In genomic region chr11:87592354-87592695, GRCm38 (mm10) we compare ENCODE assay signal across 8 mouse cellular contexts. TPM values are rescaled to one million over a fixed set of nuclear protein-coding genes. Genes with fewer than 3 reads are reported as not detected.
DNase-seq lines count a peak whose midpoint lies in the region; ATAC-seq and TF ChIP-seq lines count a peak whose summit lies in the region.

No protein-coding gene starts in this region.

- H3K36me3 ChIP-seq in heart, embryonic 13.5 days: peaks cover 19% of the 10 kb centered on the region
- H3K36me3 ChIP-seq in G1E (replicated peaks): peaks cover 55% of the 10 kb centered on the region
- H3K36me3 ChIP-seq in hindbrain, embryonic 10.5 days: peaks cover 23% of the 10 kb centered on the region
- peaks cover 34% of the 10 kb centered on the region for H3K36me3 ChIP-seq in megakaryocyte, embryonic 14.5 days (replicated peaks; ENCODE audit: low read length)

- peaks cover 56% of the 10 kb centered on the region for H3K4me1 ChIP-seq in heart, embryonic 13.5 days
- peaks cover 64% of the 10 kb centered on the region for H3K4me1 ChIP-seq in G1E (ENCODE audit: insufficient read depth, low read depth, low read length)
- peaks cover 76% of the 10 kb centered on the region for H3K4me1 ChIP-seq in hindbrain, embryonic 10.5 days (replicated peaks)
- H3K4me1 ChIP-seq in megakaryocyte, embryonic 14.5 days: peaks cover 78% of the 10 kb centered on the region

- no peak for TF ChIP-seq CTCF in G1E (IDR thresholded peaks at IDR 0.05; ENCODE audit: low read depth, low read length)

- peak overlapping the region; percentile 90 for H3K9ac ChIP-seq in heart, embryonic 13.5 days

- ATAC-seq in heart, embryonic 13.5 days (ENCODE audit: extremely low read depth, insufficient number of reproducible peaks, low FRiP score, low TSS enrichment): no peak
- ATAC-seq in G1E (ENCODE audit: extremely low read depth, insufficient number of reproducible peaks, low FRiP score, poor library complexity, severe bottlenecking): no peak

- DNase-seq in heart, postnatal 4 days: no peak
- no peak for DNase-seq in G1E (ENCODE audit: low spot score)
- DNase-seq in hindbrain, embryonic 10.5 days (ENCODE audit: low spot score): no peak
- no peak for DNase-seq in thymus, postnatal 36 days
- no peak for DNase-seq in kidney, postnatal 4 days
- DNase-seq in layer of hippocampus, postnatal 10 days (ENCODE audit: low spot score in 2 of 2): no peak

- no peaks in the 10 kb centered on the region for H3K9me3 ChIP-seq in heart, embryonic 13.5 days
- no peaks in the 10 kb centered on the region for H3K9me3 ChIP-seq in G1E (replicated peaks)
- H3K9me3 ChIP-seq in hindbrain, embryonic 10.5 days: no peaks in the 10 kb centered on the region
- no peaks in the 10 kb centered on the region for H3K9me3 ChIP-seq in megakaryocyte, embryonic 14.5 days

- peak overlapping the region; percentile 88 for H3K4me3 ChIP-seq in heart, embryonic 13.5 days
- peak overlapping the region; percentile 73 for H3K4me3 ChIP-seq in G1E (ENCODE audit: low read depth, low read length)
- H3K4me3 ChIP-seq in hindbrain, embryonic 10.5 days: peak overlapping the region; percentile 81
- H3K4me3 ChIP-seq in megakaryocyte, embryonic 14.5 days (replicated peaks): peak overlapping the region; percentile 95

- no peaks in the 10 kb centered on the region for H3K27me3 ChIP-seq in heart, embryonic 13.5 days (replicated peaks)
- no peaks in the 10 kb centered on the region for H3K27me3 ChIP-seq in G1E (ENCODE audit: insufficient read depth, low read length)
- H3K27me3 ChIP-seq in hindbrain, embryonic 10.5 days (ENCODE audit: insufficient read depth, poor library complexity, severe bottlenecking): no peaks in the 10 kb centered on the region
- H3K27me3 ChIP-seq in megakaryocyte, embryonic 14.5 days (replicated peaks): no peaks in the 10 kb centered on the region

- under 1% methylated on average over 15 of the region's 15 CpGs for WGBS in heart, embryonic 13.5 days
- WGBS in hindbrain, embryonic 10.5 days: under 1% methylated on average over 15 of the region's 15 CpGs

- peak overlapping the region; percentile 91 for H3K4me2 ChIP-seq in heart, embryonic 13.5 days

- H3K27ac ChIP-seq in heart, embryonic 13.5 days (replicated peaks): peak overlapping the region; percentile 88
- H3K27ac ChIP-seq in hindbrain, embryonic 10.5 days: peak overlapping the region; percentile 92

RNA-seq across cellular contexts. Expression of gene Mtmr4, which starts 0.4 kb away (rescaled TPM):
- polyA plus RNA-seq in heart, embryonic 13.5 days (2015; fragmentation: Nextera tagmentation; extraction: Ambion mirVana): 14.1 and 14.7 TPM in 2 replicates
- total RNA-seq in heart, postnatal 4 days (2021): 10 to 100 TPM; 15.2 TPM
- total RNA-seq in G1E (2014; fragmentation: Nextera tagmentation): 14.3 and 15.2 TPM in 2 replicates
- 18.2 and 20.2 TPM in 2 replicates for total RNA-seq in G1E (2017)
- 5.5 and 7.3 TPM in 2 replicates for polyA plus RNA-seq in G1E (2012)
- polyA plus RNA-seq in hindbrain, embryonic 10.5 days (2016; fragmentation: Nextera tagmentation; extraction: Ambion mirVana): 68.8 and 70.5 TPM in 2 replicates
- polyA plus RNA-seq in megakaryocyte, embryonic 14.5 days (2012; ENCODE audit: insufficient read depth, low replicate concordance): 4.6 and 7.0 TPM in 2 replicates
- 10 to 100 TPM; 82.7 to 84.6 TPM for total RNA-seq in layer of hippocampus, postnatal 10 days (2021)

RNA-seq across cellular contexts. Expression of gene Sept4, which starts 23.6 kb away (rescaled TPM):
- 15.3 and 18.5 TPM in 2 replicates for polyA plus RNA-seq in heart, embryonic 13.5 days (2015; fragmentation: Nextera tagmentation; extraction: Ambion mirVana)
- 10 to 100 TPM; 65.4 to 68.6 TPM for total RNA-seq in heart, postnatal 4 days (2021)
- total RNA-seq in G1E (2014; fragmentation: Nextera tagmentation) (3.1 TPM in 1 of 2 replicates, not detected in the other), G1E (2017) (1.2 and 2.6 TPM in 2 replicates)
- polyA plus RNA-seq in G1E (2012): 0.61 and 0.91 TPM in 2 replicates
- 7.4 and 11.2 TPM in 2 replicates for polyA plus RNA-seq in hindbrain, embryonic 10.5 days (2016; fragmentation: Nextera tagmentation; extraction: Ambion mirVana)
- polyA plus RNA-seq in megakaryocyte, embryonic 14.5 days (2012; ENCODE audit: insufficient read depth, low replicate concordance): not detected in 2 replicates
- 10 to 100 TPM; 45.5 to 50.6 TPM for total RNA-seq in layer of hippocampus, postnatal 10 days (2021)

RNA-seq across cellular contexts. Expression of gene Hsf5, which starts 24.6 kb away (rescaled TPM):
- 0.05 and 0.13 TPM in 2 replicates for polyA plus RNA-seq in heart, embryonic 13.5 days (2015; fragmentation: Nextera tagmentation; extraction: Ambion mirVana)
- under 1 TPM; 0.09 to 0.10 TPM for total RNA-seq in heart, postnatal 4 days (2021)
- total RNA-seq in G1E (2014; fragmentation: Nextera tagmentation) (0.45 TPM in 1 of 2 replicates, not detected in the other), G1E (2017) (0.05 and 0.06 TPM in 2 replicates)
- not detected in 2 replicates for polyA plus RNA-seq in G1E (2012)
- 0.39 and 0.46 TPM in 2 replicates for polyA plus RNA-seq in hindbrain, embryonic 10.5 days (2016; fragmentation: Nextera tagmentation; extraction: Ambion mirVana)
- polyA plus RNA-seq in megakaryocyte, embryonic 14.5 days (2012; ENCODE audit: insufficient read depth, low replicate concordance): not detected in 2 replicates
- under 1 TPM; 0.51 to 0.87 TPM for total RNA-seq in layer of hippocampus, postnatal 10 days (2021)

RNA-seq across cellular contexts. Expression of gene Gm11492, which starts 25.9 kb away (rescaled TPM):
- polyA plus RNA-seq in heart, embryonic 13.5 days (2015; fragmentation: Nextera tagmentation; extraction: Ambion mirVana): not detected in 2 replicates
- total RNA-seq in heart, postnatal 4 days (2021): not detected
- not detected in 2 replicates for total RNA-seq in G1E (2014; fragmentation: Nextera tagmentation)
- total RNA-seq in G1E (2017): 0.05 TPM in 1 of 2 replicates, not detected in the other
- not detected in 2 replicates for polyA plus RNA-seq in G1E (2012)
- polyA plus RNA-seq in hindbrain, embryonic 10.5 days (2016; fragmentation: Nextera tagmentation; extraction: Ambion mirVana): not detected in 2 replicates
- not detected in 2 replicates for polyA plus RNA-seq in megakaryocyte, embryonic 14.5 days (2012; ENCODE audit: insufficient read depth, low replicate concordance)
- not detected for total RNA-seq in layer of hippocampus, postnatal 10 days (2021)
